Mouse (Mus musculus) MEL (cell line): ENCODE data around the gene Vmn1r88.

Experiments used
- CHD1 ChIP-seq: IDR thresholded peaks from 2 replicates; pipeline ENCODE4 v1.6.1; 2012; ENCODE audit warnings: low read depth, mild to moderate bottlenecking, inconsistent platforms, low read length, improper control_type of control experiment
- CHD2 ChIP-seq: IDR thresholded peaks from 2 replicates; pipeline ENCODE4 v1.6.1; 2011; ENCODE audit warnings: low read length, improper control_type of control experiment
- CTCF ChIP-seq, 3 experiments: IDR thresholded peaks in 2 of 3; conservative IDR thresholded peaks in 1 of 3; 2 replicates each; pipeline ENCODE4 v1.5.1; 2011 to 2012; ENCODE audit warnings: low read length in 3 of 3, low read depth in 2 of 3, mild to moderate bottlenecking in 2 of 3, improper control_type of control experiment in 1 of 3, inconsistent platforms in 1 of 3, mixed read lengths in 1 of 3, moderate library complexity in 1 of 3; ENCODE audit not compliant: control insufficient read depth in 1 of 3, insufficient read depth in 1 of 3, poor library complexity in 1 of 3, severe bottlenecking in 1 of 3
- ETS1 ChIP-seq: IDR thresholded peaks from 2 replicates; pipeline ENCODE4 v1.6.1; 2012; ENCODE audit warnings: low read depth, mild to moderate bottlenecking, inconsistent platforms, low read length, improper control_type of control experiment, moderate library complexity
- MAFK ChIP-seq: IDR thresholded peaks from 2 replicates; pipeline ENCODE4 v1.6.1; 2011; ENCODE audit warnings: low read depth, mild to moderate bottlenecking, low read length, improper control_type of control experiment, borderline replicate concordance
- MAZ ChIP-seq: IDR thresholded peaks from 2 replicates; pipeline ENCODE4 v1.6.1; 2012; ENCODE audit warnings: low read depth, mild to moderate bottlenecking, inconsistent platforms, low read length, improper control_type of control experiment
- MEF2A ChIP-seq: IDR thresholded peaks from 2 replicates; pipeline ENCODE4 v1.6.1; 2014; ENCODE audit warnings: low read depth, mild to moderate bottlenecking, inconsistent platforms, low read length, improper control_type of control experiment; ENCODE audit not compliant: poor library complexity, insufficient replicate concordance, severe bottlenecking; ENCODE audit errors: extremely low read depth
- NELFE ChIP-seq: IDR thresholded peaks from 2 replicates; pipeline ENCODE4 v1.6.1; 2011; ENCODE audit warnings: low read depth, low read length, improper control_type of control experiment
- RAD21 ChIP-seq: IDR thresholded peaks from 2 replicates; pipeline ENCODE4 v1.6.1; 2011; ENCODE audit warnings: mild to moderate bottlenecking, low read depth, low read length, improper control_type of control experiment
- RCOR1 ChIP-seq: IDR thresholded peaks from 2 replicates; pipeline ENCODE4 v1.6.1; 2012; ENCODE audit warnings: low read depth, mild to moderate bottlenecking, inconsistent platforms, low read length, improper control_type of control experiment
- SIN3A ChIP-seq: IDR thresholded peaks from 2 replicates; pipeline ENCODE4 v1.6.1; 2012; ENCODE audit warnings: low read length, improper control_type of control experiment, inconsistent platforms
- ZKSCAN1 ChIP-seq: IDR thresholded peaks from 2 replicates; pipeline ENCODE4 v1.6.1; 2012; ENCODE audit warnings: low read depth, mild to moderate bottlenecking, inconsistent platforms, low read length, improper control_type of control experiment, moderate library complexity
- ZMIZ1 ChIP-seq: IDR thresholded peaks from 2 replicates; pipeline ENCODE4 v1.6.1; 2012; ENCODE audit warnings: low read depth, mild to moderate bottlenecking, inconsistent platforms, low read length, improper control_type of control experiment, moderate library complexity
- ZNF384 ChIP-seq: IDR thresholded peaks from 2 replicates; pipeline ENCODE4 v1.6.1; 2012; ENCODE audit warnings: low read depth, mild to moderate bottlenecking, inconsistent platforms, low read length, improper control_type of control experiment

GRCm38 (mm10) chr7:13137340-13137739 lies 22.0 kb upstream of the Vmn1r88 start:
- TF ChIP-seq ZMIZ1 (no peak), RCOR1 (no peak), MEF2A (no peak), CHD1 (no peak), MAFK (no peak), SIN3A (no peak), CTCF (IDR thresholded peaks at IDR 0.05 in 2 of 3, conservative IDR thresholded peaks at IDR 0.05 in 1 of 3; ENCODE audit: control insufficient read depth in 1 of 3, insufficient read depth in 1 of 3, low read depth in 2 of 3, low read length in 3 of 3, poor library complexity in 1 of 3, severe bottlenecking in 1 of 3) (no peak), ETS1 (no peak), CHD2 (no peak), RAD21 (no peak), NELFE (no peak), ZKSCAN1 (no peak), MAZ (no peak), ZNF384 (no peak)
